Mouse (Mus musculus) kidney, postnatal 10 days (tissue): ENCODE measurements around the gene Tgfbr3l.
A peak's percentile ranks its signal among the peaks of the same experiment; 100 is the strongest.

Experiments
- DNase-seq: peaks from one replicate; pipeline ENCODE4 v3.0.0; 2021; ENCODE audit warnings: mixed read lengths

Gene Tgfbr3l

DNA sequence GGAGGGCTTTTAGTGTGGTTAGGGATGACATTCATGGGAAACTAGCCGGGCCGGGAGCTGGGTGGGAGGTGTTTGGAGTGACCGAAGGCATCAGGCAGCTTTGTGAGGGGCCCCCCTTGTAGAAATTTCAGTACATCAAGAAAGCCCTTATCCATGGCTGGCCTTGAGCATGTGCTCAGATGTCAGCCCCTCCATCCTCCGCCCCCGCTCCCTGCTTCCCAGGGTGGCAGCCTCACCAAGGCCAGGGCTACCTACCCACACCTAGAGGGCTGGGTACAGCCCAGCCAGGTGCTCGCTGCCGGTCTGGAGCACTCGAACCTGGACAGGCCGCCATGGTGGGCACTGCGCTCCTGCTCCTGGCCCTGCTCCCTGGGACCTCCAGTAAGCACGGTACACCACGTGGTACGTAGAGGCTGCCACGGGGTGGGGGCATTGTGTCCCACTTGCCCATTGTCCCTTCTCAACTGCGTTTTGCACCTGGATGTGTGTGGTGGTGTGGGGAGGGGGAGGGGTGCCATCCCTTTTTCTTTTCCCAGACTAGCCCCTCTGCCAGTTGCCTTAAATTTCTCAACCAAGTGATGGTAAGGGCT is at the start of gene Tgfbr3l:
TSS of gene Tgfbr3l (plus strand) at position 264 of the 590 bp plus-strand sequence.
- DNase-seq = no peak

DNA sequence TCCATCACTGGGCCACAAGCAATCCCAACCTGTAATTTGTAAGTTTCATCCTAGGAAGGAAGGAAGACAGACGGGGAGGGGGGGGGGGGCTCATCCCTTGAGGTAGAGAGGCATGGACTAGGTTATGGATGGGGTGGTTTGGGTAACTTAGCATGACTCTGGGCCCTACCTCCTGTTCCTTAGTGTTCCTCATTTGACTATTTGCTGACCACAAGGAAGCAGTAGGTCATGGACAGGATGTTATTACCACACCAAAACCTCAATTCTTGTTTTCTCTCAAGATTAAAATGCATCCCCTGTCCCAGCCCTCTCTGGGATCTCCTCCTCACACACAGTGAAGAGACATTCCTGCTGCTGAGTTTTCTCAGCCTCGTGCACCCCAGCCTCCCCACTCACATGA is 46.7 kb upstream of the Tgfbr3l start:
- no peak for DNase-seq

DNA sequence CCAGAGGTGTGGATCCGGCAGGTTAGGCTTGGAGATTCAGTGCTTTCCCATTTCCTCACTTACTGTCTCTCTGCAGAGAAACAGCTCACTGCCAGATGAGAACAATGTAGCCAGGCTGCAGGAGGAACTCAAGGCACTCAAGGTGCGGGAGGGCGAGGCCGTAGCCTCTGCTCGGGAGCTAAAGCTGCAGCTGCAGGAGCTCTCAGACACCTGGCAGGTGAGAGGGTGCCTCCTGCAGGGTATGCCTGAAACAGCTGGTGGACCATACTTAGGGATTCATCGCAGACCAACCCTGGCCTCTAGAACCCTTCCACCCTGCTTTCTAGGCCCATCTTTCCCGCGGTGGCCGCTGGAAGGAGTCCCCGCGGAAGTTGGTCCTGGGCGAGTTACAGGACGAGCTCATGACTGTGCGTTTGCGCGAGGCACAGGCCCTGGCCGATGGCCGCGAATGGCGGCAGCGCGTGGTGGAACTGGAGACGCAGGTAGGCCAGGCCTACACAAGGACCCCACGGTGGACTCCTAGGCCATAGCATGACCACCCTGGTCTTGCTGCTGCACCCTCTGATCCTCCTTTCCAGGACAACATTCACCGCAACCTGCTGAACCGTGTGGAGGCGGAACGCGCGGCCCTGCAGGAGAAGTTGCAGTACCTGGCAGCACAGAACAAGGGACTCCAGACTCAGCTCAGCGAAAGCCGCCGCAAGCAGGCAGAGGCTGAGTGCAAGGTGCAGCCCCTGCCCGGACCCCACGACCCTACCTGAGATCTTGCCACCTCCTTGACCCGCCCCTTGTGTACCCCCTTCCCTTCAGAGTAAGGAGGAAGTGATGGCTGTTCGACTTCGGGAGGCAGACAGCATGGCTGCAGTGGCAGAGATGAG is 42.5 kb upstream of the Tgfbr3l start:
- no peak for DNase-seq

DNA sequence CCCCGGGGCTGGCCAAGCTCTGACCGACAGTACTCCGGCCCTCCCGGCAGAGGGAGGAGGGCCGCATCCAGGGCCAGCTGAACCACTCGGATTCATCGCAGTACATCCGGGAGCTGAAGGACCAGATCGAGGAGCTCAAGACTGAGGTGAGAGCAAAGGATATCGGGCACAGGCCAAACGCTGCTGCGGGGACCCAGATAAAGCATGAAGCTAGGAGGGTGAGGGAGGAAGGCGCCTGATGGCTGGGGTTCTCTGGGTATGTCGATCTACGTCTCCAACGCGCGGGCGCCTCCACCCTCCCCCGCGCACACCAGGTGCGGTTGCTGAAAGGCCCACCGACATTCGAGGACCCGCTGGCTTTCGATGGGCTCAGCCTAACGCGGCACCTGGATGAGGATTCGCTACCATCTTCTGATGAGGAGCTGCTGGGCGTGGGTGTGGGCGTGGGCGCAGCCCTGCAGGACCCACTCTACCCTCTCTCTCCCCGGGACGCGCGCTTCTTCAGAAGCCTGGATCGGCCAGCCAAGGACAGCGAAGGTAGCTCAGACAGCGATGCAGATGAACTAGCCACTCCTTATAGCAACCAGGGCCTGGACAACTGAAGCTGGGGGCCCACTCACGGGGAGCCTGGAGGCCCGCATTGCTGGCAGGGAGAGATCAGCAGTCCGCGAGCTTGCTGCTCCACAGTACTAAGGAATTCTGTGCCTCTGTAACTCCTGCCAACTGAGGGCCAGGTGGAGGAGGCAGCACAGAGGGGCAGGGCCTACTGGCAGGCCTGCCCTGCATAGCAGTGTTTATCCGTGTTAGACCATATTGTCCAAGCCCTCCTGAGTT is 41.6 kb upstream of the Tgfbr3l start:
- DNase-seq = no peak

DNA sequence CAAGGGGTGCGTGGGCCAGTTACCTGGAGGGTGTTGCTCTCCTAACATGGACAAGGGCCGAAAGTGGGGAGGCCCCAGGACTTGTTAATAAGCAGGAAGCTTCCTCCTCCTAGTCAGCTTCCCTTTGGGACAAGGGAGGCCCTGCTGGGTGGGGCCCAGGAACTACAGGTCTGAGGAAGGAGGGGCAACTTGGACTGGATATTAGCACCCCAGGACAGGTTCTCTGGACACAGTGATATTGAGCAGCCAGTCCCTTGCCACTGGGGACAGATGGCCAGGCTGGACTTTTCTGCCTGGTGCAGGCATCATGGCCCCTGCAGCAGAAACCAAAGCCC is 41.0 kb upstream of the Tgfbr3l start:
- no peak for DNase-seq

DNA sequence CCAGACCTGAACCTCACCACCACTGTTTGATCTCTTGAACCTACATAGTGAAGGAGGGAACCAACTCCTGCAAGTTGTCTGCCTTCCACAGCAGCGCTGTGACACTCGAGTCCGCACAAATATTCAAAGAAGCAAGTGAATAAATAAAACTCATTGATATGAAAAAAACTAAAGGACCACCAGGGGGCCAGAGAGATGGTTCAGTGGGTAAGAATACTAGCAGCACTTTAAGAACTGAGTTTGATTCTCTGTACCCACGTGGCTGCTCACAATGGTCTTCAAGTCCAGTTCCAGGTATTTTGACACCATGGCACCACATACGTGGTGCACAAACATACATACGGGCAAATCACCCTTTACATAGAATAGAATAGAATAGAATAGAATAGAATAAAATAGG is 36.9 kb upstream of the Tgfbr3l start:
- no peak for DNase-seq

DNA sequence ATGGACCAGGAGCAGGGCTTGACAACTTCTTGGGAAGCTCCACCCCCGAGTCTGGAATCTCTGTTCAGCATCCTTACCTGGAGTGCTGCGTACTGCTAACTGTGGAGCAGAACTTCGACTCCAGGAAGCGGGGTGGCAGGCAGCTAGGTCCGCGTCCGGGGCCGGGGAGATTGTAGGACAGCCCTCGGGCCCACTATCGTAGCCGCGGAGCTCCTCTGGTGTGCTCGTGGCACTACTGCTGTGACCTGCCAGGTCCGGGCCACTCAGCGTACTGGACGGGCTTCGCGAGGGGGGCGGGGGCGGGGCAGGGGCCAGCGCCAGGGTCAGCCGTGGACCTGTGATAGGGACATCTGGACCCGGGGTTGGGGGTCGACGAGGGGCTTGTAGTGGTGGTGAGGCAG is 35.2 kb upstream of the Tgfbr3l start:
- DNase-seq = peak; percentile 33

DNA sequence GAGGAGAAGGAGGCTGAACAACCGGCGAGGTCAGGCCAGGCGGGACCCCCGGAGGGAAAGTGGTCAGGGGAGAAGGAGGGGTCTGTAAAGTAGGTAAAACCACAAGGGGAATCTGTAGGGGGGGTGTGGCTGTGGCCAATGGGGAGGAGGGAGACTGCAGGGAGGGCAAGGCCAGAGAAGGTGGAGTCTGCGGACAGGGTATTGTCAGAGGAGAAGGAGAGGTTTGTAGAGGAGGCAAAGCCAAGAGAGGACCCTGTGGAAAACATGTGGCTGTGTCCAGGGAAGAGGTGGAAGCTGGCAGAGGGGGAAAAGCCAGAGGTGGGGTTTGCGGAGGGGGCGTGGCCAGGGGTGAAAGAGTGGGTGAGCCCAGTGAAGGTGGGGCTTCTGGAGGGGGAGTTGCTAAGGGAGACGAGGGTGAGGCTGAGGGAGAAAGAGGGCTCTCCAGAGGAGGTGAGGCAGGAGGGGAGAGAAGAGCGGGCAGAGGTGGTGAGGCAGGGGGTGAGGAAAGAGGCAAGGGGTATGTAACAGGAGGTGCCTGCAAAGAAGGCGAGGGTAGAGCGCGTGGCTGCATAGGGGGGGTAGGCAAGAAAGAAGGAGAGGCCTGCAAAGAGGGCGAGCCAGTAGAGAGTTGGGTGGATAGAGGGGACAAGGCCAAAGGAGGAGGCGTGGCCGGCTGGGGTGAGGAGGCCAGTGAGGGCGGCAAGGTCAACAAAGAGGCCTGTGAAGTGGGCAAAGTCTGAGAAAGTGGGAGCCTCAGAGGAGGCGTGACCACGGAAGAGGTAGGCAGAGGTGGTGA is 34.6 kb upstream of the Tgfbr3l start:
- peak; percentile 72 for DNase-seq

DNA sequence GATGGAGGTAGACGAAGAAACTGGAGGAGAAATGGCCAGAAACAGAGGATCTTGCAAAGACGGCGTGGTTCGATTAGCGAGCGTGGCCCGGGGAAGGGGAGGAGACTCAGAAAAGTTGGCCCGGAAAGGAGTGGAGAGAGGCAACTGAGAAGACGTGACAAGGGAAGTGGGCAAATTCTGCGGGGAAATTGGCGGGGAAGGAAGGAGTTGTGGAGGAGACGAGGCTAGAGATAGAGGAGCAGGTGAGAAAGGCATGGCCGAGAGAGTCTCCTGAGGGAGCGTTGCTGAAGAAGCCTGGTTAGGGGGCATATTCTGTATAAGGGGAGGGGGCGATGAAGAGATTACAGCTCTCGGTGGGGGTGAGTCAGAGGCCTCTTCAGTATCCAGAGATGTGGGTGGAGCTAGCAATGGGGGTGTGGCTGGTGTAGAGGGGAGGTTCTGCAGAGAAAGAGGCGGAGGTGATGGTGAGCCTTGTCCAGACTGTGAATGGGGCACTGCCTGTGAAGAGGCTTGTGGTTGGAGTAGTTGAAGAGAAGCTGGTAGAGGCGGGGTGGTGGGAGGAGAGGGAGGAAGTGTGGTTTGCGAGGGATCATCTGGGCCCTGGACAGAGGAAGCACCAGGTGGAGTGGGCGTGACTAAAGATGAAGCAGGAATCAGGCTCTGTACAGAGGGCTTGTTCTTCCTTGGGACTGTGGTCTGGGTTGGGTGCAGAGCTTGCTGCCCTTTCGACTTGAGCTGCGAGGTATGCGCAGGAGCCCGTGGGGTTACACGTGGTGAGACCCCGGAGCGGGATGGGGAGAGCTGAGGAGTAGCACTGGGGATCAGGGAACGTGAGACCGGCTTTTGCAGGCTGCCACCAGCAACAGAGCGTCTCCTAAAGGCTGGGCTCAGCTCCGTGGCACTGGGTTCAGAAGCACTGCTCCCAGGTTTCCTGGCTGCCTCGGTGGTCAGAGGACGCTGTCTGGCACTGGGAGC is 33.7 kb upstream of the Tgfbr3l start:
- peak; percentile 62 for DNase-seq

DNA sequence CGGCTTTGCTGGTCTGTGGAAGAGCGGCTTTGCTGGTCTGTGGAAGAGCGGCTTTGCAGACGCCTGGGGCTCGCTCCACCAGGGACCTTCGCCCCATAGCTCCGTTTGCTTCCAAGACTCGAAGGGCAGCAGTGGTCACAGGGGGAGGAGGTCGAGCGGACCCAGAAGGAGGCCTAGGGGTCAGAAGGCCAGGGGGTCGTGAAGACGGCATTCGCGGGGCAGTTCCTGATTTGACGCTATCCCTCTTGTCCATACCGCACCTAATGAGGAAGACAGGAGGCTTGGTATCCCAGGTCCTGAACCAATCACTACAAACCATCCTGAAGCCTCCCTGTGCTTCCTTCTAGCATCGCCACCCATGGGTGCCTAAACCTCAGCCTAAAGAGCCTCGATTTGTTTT is 31.7 kb upstream of the Tgfbr3l start:
- peak; percentile 10 for DNase-seq

DNA sequence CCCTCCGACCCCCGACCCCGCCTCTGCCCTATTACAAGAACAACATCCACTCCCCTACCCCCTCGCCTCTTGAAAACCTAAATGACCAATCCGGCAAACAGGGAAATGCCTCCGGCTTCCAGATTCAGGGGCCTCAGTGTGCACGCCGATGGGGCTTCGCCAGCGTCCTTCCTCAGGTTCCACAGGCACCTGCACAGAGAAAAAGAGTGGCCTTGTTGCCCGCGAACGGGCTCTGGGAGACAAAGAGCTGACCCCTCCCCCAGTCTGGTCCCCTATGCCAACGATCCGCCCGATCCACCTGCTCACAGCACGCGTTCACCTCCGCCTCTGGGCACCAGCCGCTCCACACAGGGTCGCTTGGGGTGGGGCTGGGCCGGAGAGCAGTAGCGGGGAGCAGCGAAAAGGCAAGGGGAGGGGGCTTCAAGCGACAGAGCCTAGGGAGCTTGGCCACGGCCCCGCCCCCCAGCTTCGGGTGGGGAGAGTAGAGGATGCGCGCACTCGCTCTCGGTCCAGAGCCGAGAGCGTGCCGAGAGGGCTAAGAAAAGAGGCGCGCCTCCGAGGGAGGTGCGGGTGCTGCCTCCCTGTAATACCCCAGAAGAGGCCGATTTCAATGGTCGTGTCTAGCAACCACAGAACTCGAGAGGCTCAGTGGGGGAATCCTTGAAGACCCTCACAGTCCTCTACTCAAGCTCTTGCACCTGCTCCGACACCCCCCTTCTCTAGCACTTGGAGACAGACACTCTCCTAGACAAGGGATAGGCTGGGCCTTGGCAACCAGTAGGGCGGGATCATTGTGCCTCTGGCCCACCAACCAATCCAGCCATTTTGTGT is 31.0 kb upstream of the Tgfbr3l start, which contains the start of gene Prr36:
TSS of gene Prr36 (minus strand) at position 669 of the 831 bp plus-strand sequence.
- DNase-seq = peak; percentile 38

DNA sequence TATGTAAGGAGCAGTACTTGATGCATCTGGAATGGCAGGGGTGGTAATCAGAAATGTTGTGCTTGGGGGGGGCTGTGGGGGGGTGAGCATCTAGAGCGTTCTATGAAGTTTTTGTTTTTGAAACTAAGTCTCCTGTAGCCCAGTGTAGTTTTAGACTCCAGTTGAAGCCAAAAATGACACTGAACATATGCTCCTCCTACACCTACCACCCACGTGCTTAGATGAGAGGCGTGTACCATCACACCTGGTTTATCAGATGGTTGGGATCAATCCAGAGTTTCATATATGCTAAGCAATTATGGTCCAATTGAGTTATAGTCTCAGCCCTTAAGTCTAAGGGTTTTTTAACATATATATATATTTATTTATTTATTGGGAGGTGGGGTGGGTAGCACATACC is 28.4 kb upstream of the Tgfbr3l start:
- DNase-seq = no peak

DNA sequence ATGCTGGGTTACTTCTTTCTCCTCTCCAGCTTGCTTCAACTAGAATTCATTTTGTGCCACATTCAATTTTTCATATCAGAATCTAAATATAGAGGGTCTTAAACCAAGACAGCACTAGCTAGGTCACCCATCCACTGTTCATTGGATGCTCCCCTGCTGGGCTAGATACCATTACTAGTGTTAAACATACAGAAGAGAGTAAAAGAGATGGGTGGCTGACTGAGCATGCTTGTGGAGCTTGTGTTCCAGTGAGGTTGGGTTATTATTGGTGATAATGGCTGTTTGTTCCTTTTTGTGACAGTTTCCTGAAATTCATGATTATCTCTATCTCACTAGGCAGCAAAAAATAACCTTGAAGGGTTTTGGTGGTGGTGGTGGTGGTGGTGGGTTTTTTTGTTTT is 26.0 kb upstream of the Tgfbr3l start:
- no peak for DNase-seq

DNA sequence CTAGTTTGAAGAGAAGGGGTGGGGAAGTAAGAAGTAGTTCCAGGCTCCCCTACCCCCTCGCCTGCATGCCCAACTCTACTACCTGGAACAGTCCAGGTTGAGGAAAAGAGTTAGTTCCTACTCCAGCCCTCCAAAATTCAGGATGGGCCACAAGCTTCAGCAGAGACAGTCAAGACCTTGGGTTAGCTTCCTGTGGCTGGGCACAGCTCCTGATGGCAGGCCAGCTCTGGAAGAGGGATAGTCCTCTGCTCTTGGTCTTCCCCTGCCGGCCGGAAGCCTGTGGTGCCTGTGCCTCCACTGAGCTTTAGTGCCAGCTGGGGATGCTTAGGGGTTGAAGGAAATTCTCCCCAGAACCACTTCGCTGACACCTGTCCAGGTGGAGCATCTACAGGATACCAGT is 21.7 kb upstream of the Tgfbr3l start:
- no peak for DNase-seq

DNA sequence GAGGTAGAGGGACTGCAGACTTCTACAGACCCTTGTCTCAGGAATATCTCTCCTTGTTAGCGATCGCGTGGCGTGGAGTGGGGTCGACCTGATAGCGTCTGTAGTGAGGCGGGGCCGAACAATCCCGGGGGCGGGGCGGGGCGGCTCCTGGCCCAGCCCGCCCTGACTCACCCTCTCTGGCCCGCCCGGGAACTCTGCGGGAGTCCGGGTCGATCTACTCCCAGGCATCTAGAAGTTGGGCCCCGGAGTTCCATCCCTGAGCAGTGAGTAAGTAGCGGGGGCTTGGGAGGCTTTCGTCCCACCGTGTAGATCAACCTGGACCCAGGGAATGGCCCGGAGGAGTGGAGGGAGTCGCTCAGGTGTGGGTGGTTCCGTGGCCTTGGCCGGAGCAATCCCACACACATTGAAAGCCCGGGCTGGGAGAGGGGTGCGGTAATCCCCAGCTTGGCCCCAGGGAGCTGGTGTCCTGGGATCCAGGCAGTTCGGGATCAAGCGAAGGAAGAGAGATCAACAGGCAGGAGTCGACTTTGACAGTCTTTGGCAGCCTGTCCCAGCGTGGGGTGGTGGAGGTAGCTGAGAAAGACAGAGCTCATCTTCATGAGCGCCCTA is 21.2 kb upstream of the Tgfbr3l start, which contains the start of gene Lrrc8e:
TSS of gene Lrrc8e (plus strand) at position 89 of the 609 bp plus-strand sequence.
- DNase-seq = peak; percentile 48

DNA sequence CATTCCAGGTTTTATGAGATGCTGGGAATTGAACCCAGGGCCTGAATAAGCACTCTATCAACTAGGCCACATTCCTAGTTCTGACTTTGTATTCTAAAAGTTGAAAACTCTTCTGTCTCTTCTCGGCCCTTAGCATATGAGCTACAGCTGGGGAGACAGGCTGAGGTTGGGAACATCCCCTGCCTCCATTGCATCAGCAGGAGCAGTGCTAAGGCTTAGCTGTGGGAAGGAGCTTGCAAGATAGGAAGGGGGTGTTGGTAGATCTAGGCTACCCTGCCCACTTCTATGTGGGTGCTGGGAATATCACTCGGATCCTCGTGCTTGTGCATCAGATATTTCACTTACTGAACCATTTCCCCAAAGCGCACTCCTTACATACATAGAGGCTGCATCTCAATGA is 20.1 kb upstream of the Tgfbr3l start:
- DNase-seq = no peak

DNA sequence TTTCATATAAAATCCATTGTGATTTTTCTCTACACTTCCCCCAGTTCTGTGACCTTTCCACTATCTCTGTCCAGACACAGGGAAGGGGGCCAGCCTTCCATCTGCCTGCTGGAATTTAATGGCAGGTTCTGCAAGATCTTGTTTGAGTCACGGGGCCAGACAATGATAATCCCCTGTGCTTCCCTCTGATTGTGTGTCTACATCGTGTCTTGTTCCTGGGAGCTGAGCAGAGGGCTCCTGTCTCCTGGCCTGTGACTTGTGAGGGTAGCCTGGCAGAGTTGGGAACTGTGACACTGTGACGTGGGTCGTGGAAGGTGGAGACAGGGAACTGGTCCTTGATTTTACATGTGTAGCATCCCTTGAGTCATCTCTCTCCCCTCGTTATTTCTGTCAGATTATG is 18.2 kb upstream of the Tgfbr3l start:
- DNase-seq = no peak

DNA sequence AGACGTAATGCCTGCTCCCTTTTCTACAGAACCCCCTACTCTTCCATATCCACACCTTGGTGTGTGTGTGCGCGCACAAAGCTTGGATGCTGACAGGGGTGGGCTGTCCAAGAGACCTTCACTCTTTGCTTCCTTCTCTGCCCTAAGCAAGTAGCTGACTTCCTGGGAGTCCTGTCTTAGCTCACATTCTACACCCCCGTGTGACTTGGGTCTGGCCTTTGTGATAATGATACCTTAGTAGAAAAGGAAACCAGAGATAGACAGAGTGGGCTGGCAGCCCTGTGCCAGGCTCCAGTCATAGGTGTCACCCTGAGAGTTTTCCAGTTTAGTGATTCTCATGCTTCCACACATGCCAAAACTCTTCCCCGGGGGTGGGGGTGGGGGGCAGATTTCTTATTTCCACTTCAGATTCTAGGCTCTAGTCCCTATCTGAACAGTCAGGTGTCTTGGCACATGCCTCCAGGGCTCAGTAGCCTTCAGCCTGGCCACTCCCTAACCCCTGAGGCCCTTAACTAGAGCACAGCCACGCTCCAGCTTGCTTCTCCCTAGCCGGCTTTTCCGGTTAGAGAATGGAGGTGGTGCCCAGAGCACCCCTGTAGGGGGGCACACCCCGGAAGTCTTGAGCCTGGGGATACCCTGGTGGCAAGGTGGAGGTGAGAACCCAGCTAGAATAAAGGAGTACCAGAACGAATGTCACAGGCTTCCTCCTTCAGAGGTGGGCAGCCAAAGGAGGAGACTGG is 17.2 kb upstream of the Tgfbr3l start:
- no peak for DNase-seq

DNA sequence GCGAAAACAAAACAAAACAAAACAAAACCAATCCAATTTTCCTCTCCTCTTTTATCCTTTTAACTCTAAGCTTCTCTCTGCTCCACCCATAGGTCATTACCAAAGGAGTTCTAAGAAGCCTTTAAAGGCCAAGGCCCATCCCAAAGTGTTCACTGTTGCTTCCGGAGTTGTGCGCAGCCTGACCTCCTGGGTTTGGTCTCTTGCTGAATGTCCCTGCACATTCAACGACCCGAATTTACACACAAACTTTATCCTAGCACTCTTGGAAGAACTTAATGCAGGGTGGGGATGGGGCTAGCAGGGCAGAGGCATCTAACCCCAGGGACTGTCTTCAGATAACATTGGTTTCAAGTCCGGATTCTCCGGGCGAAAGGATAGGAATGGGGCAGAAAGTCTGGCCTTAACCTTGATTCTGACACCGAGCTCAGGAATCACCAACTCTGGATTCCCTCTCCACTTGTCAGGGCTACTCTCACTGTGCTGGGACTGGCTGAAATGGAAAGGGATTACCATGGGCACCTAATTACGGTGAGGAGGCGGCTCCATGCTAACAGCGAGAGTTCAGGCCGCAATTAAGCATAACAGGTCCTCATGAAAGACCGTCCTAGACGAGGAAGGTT is 10.1 kb upstream of the Tgfbr3l start:
- DNase-seq = peak; percentile 45
